Mouse (Mus musculus) common myeloid progenitor, adult 5-6 weeks (primary cell): ENCODE data around the gene Mmp3. TPM values are rescaled to one million over a fixed set of nuclear protein-coding genes. Genes with fewer than 3 reads are reported as not detected.
"Not testable (repeated sequence)": the region's sequence is repeated elsewhere in the genome, so short reads cannot be mapped to it uniquely, and the experiment has no call there.

ENCODE experiments used
- ATAC-seq: replicated peaks from 2 replicates; pipeline ENCODE4 v1.8.0; 2016; ENCODE audit warnings: low read depth, mild to moderate bottlenecking, moderate TSS enrichment, inconsistent platforms; ENCODE audit not compliant: poor library complexity, severe bottlenecking
- total RNA-seq: library from RNA; stranded (forward); fragments of 200-1000, 187-1606 nt; gene quantifications from 2 replicates; pipeline ENCODE4 v1.2.3, GENCODE M21; 2017

The Mmp3 gene
- total RNA-seq: not detected in 2 replicates

DNA sequence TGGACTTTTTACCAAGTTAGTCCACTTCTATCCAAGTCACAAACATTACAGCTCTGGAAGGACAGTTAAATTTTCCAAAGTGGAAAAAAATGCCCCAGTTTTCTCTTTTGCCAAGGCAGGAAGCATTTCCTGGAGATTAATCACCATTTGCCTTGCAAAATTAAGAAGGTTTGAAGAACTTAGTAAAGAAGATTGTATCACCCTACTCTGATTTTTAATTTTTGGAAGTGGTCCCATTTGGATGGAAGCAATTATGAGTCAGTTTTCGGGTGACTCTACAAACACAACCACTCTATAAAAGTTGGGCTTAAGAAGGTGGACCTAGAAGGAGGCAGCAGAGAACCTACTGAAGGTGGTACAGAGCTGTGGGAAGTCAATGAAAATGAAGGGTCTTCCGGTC lies at the start of gene Mmp3:
TSS of gene Mmp3 (plus strand) at position 301 of the 400 bp plus-strand sequence.
- no peak for ATAC-seq

DNA sequence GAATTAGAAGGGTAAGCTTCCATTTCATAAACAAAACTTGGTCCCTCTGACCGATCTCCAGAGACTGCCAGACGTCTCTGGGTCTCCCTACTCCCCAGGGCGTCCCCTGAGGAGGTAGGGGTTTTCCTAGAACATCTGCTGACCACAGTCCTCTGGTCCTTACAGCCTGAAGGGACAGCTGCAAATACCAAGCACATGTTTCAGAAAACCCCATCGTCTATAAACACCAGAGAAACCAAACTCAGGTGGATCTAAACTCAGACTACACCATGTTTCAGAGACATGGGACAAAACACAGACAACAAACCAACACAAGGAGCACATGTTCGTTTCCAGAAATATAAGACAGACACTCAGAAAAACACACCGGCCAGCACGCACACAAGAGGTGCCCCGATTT lies 49.1 kb upstream of the Mmp3 start:
- ATAC-seq: not testable (repeated sequence)

GRCm38 (mm10) chr9:7453302-7453701 lies 7.7 kb downstream of the Mmp3 start:
- no peak for ATAC-seq

- no peak for ATAC-seq
Observed at GRCm38 (mm10) chr9:7470262-7470661, 24.6 kb downstream of the Mmp3 start.

DNA sequence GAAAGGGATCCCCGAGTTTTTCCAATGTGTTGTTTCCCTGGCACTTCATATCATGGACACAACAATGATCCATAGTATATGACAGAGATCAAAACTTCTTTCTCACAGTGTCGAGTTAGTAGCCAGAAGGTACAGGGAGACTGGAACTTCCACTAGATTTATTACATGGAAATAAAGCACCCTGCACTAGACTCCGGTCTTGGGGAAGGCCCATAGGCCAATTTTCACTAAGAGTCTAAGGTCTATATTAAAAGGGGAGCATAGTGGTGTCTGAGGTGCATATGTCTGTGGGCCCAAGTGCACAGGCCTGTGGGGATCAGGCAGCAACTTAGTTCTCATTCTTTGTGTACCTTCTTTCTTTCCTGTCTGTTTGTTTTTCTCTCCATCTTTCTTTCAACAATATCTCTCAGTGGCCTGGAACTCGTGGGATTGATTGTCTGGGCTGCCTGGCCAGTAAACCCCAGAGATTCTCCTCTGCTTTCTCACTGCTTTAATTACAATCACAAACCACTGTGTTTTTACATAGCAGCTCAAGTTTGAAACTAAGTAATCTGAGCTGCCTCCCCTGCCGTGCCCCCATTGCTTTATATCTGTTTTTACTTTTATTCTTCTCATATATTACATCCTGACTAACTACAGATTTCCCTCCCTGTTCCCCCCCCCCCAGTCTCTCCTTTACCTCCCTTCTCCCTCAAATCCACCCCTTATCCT lies 38.2 kb downstream of the Mmp3 start:
- ATAC-seq: no peak

GRCm38 (mm10) chr9:7501138-7501537 lies 55.5 kb downstream of the Mmp3 start:
- no peak for ATAC-seq

GRCm38 (mm10) chr9:7502051-7502450 lies 56.4 kb downstream of the Mmp3 start, which contains the start of gene Mmp10:
Gene Mmp10 (plus strand): TSS chr9:7502352.
- no peak for ATAC-seq

Other genes starting within 250 kb of the Mmp3 start
- not detected in 2 replicates for gene Mmp13, start 173.3 kb upstream of the Mmp3 start, total RNA-seq
- not detected in 2 replicates for gene Mmp12, start 101.4 kb upstream of the Mmp3 start, total RNA-seq
- gene Mmp1b, start 57.8 kb upstream of the Mmp3 start, total RNA-seq: not detected in 2 replicates
- gene Mmp10, start 56.5 kb downstream of the Mmp3 start, total RNA-seq: not detected in 2 replicates
- gene Mmp8, start 112.6 kb downstream of the Mmp3 start, total RNA-seq: 2.6 and 3.6 TPM in 2 replicates
- gene Mmp27, start 125.6 kb downstream of the Mmp3 start, total RNA-seq: 0.18 TPM in 1 of 2 replicates, not detected in the other
- gene Mmp20, start 182.4 kb downstream of the Mmp3 start, total RNA-seq: not detected in 2 replicates
- gene Mmp7, start 246.3 kb downstream of the Mmp3 start, total RNA-seq: not detected in 2 replicates